Mouse (Mus musculus) neural tube, embryonic 13.5 days (tissue): ENCODE results near the gene Sox5. TPM values are rescaled to one million over a fixed set of nuclear protein-coding genes. Genes with fewer than 3 reads are reported as not detected.

ENCODE experiments used
- ATAC-seq: fragments of 200-750 bp; cut with Nextera tagmentation; 2 replicates; pipeline ENCODE4 v1.8.0; 2017; ENCODE audit warnings: low read depth, mild to moderate bottlenecking, moderate TSS enrichment, moderate library complexity
- H3K27ac ChIP-seq: fragments of 300-500 bp; sonication (generic); replicated peaks from 2 replicates; pipeline ENCODE4 v1.5.1; 2015; ENCODE audit warnings: moderate library complexity, mild to moderate bottlenecking, inconsistent platforms
- H3K27me3 ChIP-seq: fragments of 300-500 bp; sonication (generic); 2 replicates; pipeline ENCODE4 v1.6.1; 2015; ENCODE audit warnings: mild to moderate bottlenecking, inconsistent platforms
- H3K36me3 ChIP-seq: fragments of 300-500 bp; sonication (generic); 2 replicates; pipeline ENCODE4 v1.6.1; 2015; ENCODE audit warnings: mild to moderate bottlenecking, inconsistent platforms
- H3K4me1 ChIP-seq: fragments of 300-500 bp; sonication (generic); replicated peaks from 2 replicates; pipeline ENCODE4 v1.6.1; 2015; ENCODE audit warnings: inconsistent platforms
- H3K4me2 ChIP-seq: fragments of 300-500 bp; sonication (generic); 2 replicates; pipeline ENCODE4 v1.6.1; 2015; ENCODE audit warnings: inconsistent platforms, mild to moderate bottlenecking, moderate library complexity
- H3K4me3 ChIP-seq: fragments of 300-500 bp; sonication (generic); 2 replicates; pipeline ENCODE4 v1.5.1; 2015; ENCODE audit warnings: mild to moderate bottlenecking, inconsistent platforms
- H3K9ac ChIP-seq: fragments of 300-500 bp; sonication (generic); 2 replicates; pipeline ENCODE4 v1.6.1; 2015; ENCODE audit warnings: moderate library complexity, mild to moderate bottlenecking, inconsistent platforms
- H3K9me3 ChIP-seq: fragments of 300-500 bp; sonication (generic); 2 replicates; pipeline ENCODE4 v1.6.1; 2016; ENCODE audit warnings: inconsistent platforms
- WGBS: fragments of 180-500 bp; shearing (Covaris S2); methylation state at CpG from one replicate; pipeline ENCODE4 v1.1.7; 2015; 5-methylcytosine and 5-hydroxymethylcytosine counted together
- polyA plus RNA-seq: library from polyadenylated mRNA; unstranded; fragments of >200 nt; fragmentation: Nextera tagmentation; extraction: Ambion mirVana; gene quantifications from 2 replicates; pipeline ENCODE4 v1.2.1, GENCODE M21; 2015

Sox5 gene
- polyA plus RNA-seq, 1 experiment from 2014 or later = 24.8 TPM

- H3K27ac ChIP-seq = no peak overlapping the region
- WGBS = 72% methylated on average over 11 of the region's 11 CpGs
- ATAC-seq = no peak
- no peak overlapping the region for H3K4me2 ChIP-seq
- 0 out of 2 replicates have a peak, but pooled peaks cover 1% of the 10 kb centered on the region for H3K27me3 ChIP-seq
- H3K4me1 ChIP-seq = no peaks in the 10 kb centered on the region
- peaks cover 7% of the 10 kb centered on the region; the same call in 1 of the 2 replicates for H3K9me3 ChIP-seq
- no peaks in the 10 kb centered on the region for H3K36me3 ChIP-seq
- no peak overlapping the region for H3K9ac ChIP-seq
- H3K4me3 ChIP-seq = no peak overlapping the region
These were observed 438.4 kb downstream of the Sox5 start for GRCm38 (mm10) chr6:144343338-144343737.

GRCm38 (mm10) chr6:144339554-144339953, 442.2 kb downstream of the Sox5 start:
- no peak overlapping the region for H3K4me2 ChIP-seq
- H3K27ac ChIP-seq = no peak overlapping the region
- H3K9me3 ChIP-seq = peaks cover 7% of the 10 kb centered on the region; the same call in 1 of the 2 replicates
- 99% methylated on average over 3 of the region's 3 CpGs for WGBS
- no peak overlapping the region for H3K4me3 ChIP-seq
- H3K27me3 ChIP-seq = peaks cover 14% of the 10 kb centered on the region
- H3K36me3 ChIP-seq = no peaks in the 10 kb centered on the region
- ATAC-seq = no peak
- H3K9ac ChIP-seq = no peak overlapping the region
- peaks cover 11% of the 10 kb centered on the region for H3K4me1 ChIP-seq

- no peak for ATAC-seq
- Histone ChIP-seq H3K4me2 (no peak overlapping the region), H3K9ac (no peak overlapping the region), H3K4me1 (peaks cover 11% of the 10 kb centered on the region), H3K27ac (no peak overlapping the region), H3K27me3 (peaks cover 14% of the 10 kb centered on the region), H3K36me3 (no peaks in the 10 kb centered on the region), H3K9me3 (peaks cover 7% of the 10 kb centered on the region; the same call in 1 of the 2 replicates), H3K4me3 (no peak overlapping the region)
- WGBS = 71% methylated on average over 13 of the region's 13 CpGs
These were observed 442.8 kb downstream of the Sox5 start for GRCm38 (mm10) chr6:144339006-144339405.

- Histone ChIP-seq H3K4me3 (no peak overlapping the region), H3K27ac (no peak overlapping the region), H3K9ac (no peak overlapping the region), H3K9me3 (peaks cover 7% of the 10 kb centered on the region; the same call in 1 of the 2 replicates), H3K36me3 (no peaks in the 10 kb centered on the region), H3K4me1 (peaks cover 11% of the 10 kb centered on the region), H3K4me2 (no peak overlapping the region), H3K27me3 (peaks cover 14% of the 10 kb centered on the region)
- 42% methylated on average over 4 of the region's 4 CpGs for WGBS
- no peak for ATAC-seq
These were observed 443.6 kb downstream of the Sox5 start for GRCm38 (mm10) chr6:144338221-144338620.

- Histone ChIP-seq H3K36me3 (no peaks in the 10 kb centered on the region), H3K27ac (no peak overlapping the region), H3K4me2 (peak overlapping the region; percentile 34; the same call in 1 of the 2 replicates), H3K9me3 (peaks cover 7% of the 10 kb centered on the region; the same call in 1 of the 2 replicates), H3K4me3 (no peak overlapping the region), H3K4me1 (peaks cover 11% of the 10 kb centered on the region), H3K9ac (peak overlapping the region; percentile 53), H3K27me3 (peaks cover 14% of the 10 kb centered on the region)
- WGBS = 13% methylated on average over 14 of the region's 14 CpGs
- ATAC-seq = no peak
These were observed 444.3 kb downstream of the Sox5 start for GRCm38 (mm10) chr6:144337436-144337969.

- Histone ChIP-seq H3K4me1 (peaks cover 11% of the 10 kb centered on the region), H3K27me3 (peaks cover 14% of the 10 kb centered on the region), H3K27ac (no peak overlapping the region), H3K4me2 (no peak overlapping the region), H3K9me3 (peaks cover 7% of the 10 kb centered on the region; the same call in 1 of the 2 replicates), H3K4me3 (no peak overlapping the region), H3K36me3 (no peaks in the 10 kb centered on the region), H3K9ac (no peak overlapping the region)
- WGBS = 93% methylated on average over 4 of the region's 4 CpGs
- ATAC-seq = no peak
These were observed 445.0 kb downstream of the Sox5 start for GRCm38 (mm10) chr6:144336789-144337188.

GRCm38 (mm10) chr6:144333146-144333545, 448.6 kb downstream of the Sox5 start:
- 94% methylated on average over 4 of the region's 4 CpGs for WGBS
- no peaks in the 10 kb centered on the region for H3K9me3 ChIP-seq
- peaks cover 11% of the 10 kb centered on the region for H3K27me3 ChIP-seq
- H3K36me3 ChIP-seq = no peaks in the 10 kb centered on the region
- ATAC-seq = no peak
- no peak overlapping the region for H3K4me2 ChIP-seq
- H3K4me1 ChIP-seq = peaks cover 10% of the 10 kb centered on the region
- H3K4me3 ChIP-seq = no peak overlapping the region
- no peak overlapping the region for H3K9ac ChIP-seq
- no peak overlapping the region for H3K27ac ChIP-seq

GRCm38 (mm10) chr6:144332027-144332426, 449.8 kb downstream of the Sox5 start:
- 81% methylated on average over 4 of the region's 4 CpGs for WGBS
- Histone ChIP-seq H3K4me2 (no peak overlapping the region), H3K27ac (no peak overlapping the region), H3K36me3 (no peaks in the 10 kb centered on the region), H3K4me1 (no peaks in the 10 kb centered on the region), H3K9ac (no peak overlapping the region), H3K9me3 (no peaks in the 10 kb centered on the region), H3K4me3 (no peak overlapping the region), H3K27me3 (peaks cover 10% of the 10 kb centered on the region)
- ATAC-seq = no peak

- no peak overlapping the region for H3K4me2 ChIP-seq
- no peaks in the 10 kb centered on the region for H3K9me3 ChIP-seq
- no peak for ATAC-seq
- H3K9ac ChIP-seq = no peak overlapping the region
- no peaks in the 10 kb centered on the region for H3K27me3 ChIP-seq
- WGBS = 81% methylated on average over 2 of the region's 2 CpGs
- H3K27ac ChIP-seq = no peak overlapping the region
- no peak overlapping the region for H3K4me3 ChIP-seq
- H3K4me1 ChIP-seq = no peaks in the 10 kb centered on the region
- no peaks in the 10 kb centered on the region for H3K36me3 ChIP-seq
These were observed 452.4 kb downstream of the Sox5 start for GRCm38 (mm10) chr6:144329311-144329930.

GRCm38 (mm10) chr6:144328779-144329178, 453.0 kb downstream of the Sox5 start:
- no peak for ATAC-seq

GRCm38 (mm10) chr6:144326817-144327216, 455.0 kb downstream of the Sox5 start:
- Histone ChIP-seq H3K27ac (no peak overlapping the region), H3K9me3 (no peaks in the 10 kb centered on the region), H3K4me3 (no peak overlapping the region), H3K4me1 (no peaks in the 10 kb centered on the region), H3K27me3 (no peaks in the 10 kb centered on the region), H3K36me3 (no peaks in the 10 kb centered on the region), H3K4me2 (no peak overlapping the region), H3K9ac (no peak overlapping the region)
- no peak for ATAC-seq
- WGBS = 79% methylated on average over 3 of the region's 3 CpGs

More at GRCm38 (mm10) chr6:144328779-144329178, 453.0 kb downstream of the Sox5 start:
- H3K9ac ChIP-seq = no peak overlapping the region
- no peak overlapping the region for H3K4me2 ChIP-seq
- H3K9me3 ChIP-seq = no peaks in the 10 kb centered on the region
- H3K36me3 ChIP-seq = no peaks in the 10 kb centered on the region
- no peaks in the 10 kb centered on the region for H3K27me3 ChIP-seq
- H3K4me1 ChIP-seq = no peaks in the 10 kb centered on the region
- H3K4me3 ChIP-seq = no peak overlapping the region
- no peak overlapping the region for H3K27ac ChIP-seq
- WGBS = 80% methylated on average over 4 of the region's 4 CpGs

- WGBS = 90% methylated on average over 4 of the region's 4 CpGs
- no peak for ATAC-seq
- Histone ChIP-seq H3K4me2 (no peak overlapping the region), H3K9me3 (no peaks in the 10 kb centered on the region), H3K27me3 (no peaks in the 10 kb centered on the region), H3K4me1 (no peaks in the 10 kb centered on the region), H3K36me3 (no peaks in the 10 kb centered on the region), H3K4me3 (no peak overlapping the region), H3K27ac (no peak overlapping the region), H3K9ac (no peak overlapping the region)
These were observed 458.4 kb downstream of the Sox5 start for GRCm38 (mm10) chr6:144323372-144323771.
